Mouse (Mus musculus) small intestine, adult 2 months (tissue): ENCODE results near the gene Lsamp. TPM values are rescaled to one million over a fixed set of nuclear protein-coding genes. Genes with fewer than 3 reads are reported as not detected.

ENCODE experiments used
- H3K27ac ChIP-seq: fragments of 200-500 bp; 2 replicates; pipeline ENCODE4 v1.5.1; 2012; ENCODE audit warnings: low read depth, low read length, control low read depth, inconsistent platforms; ENCODE audit not compliant: insufficient read depth
- H3K27me3 ChIP-seq: fragments of 200-500 bp; 2 replicates; pipeline ENCODE4 v1.6.1; 2012; ENCODE audit warnings: mild to moderate bottlenecking, moderate library complexity, low read length, inconsistent platforms; ENCODE audit not compliant: control insufficient read depth, insufficient read depth
- H3K36me3 ChIP-seq: fragments of 200-500 bp; 2 replicates; pipeline ENCODE4 v1.6.1; 2012; ENCODE audit warnings: mild to moderate bottlenecking, low read length, control low read depth, inconsistent platforms; ENCODE audit not compliant: control insufficient read depth, insufficient read depth
- H3K4me1 ChIP-seq: fragments of 200-500 bp; 2 replicates; pipeline ENCODE4 v1.6.1; 2012; ENCODE audit warnings: low read length, inconsistent platforms, mixed read lengths; ENCODE audit not compliant: control insufficient read depth, insufficient read depth, insufficient read length
- H3K4me3 ChIP-seq: fragments of 200-500 bp; 2 replicates; pipeline ENCODE4 v1.5.1; 2012; ENCODE audit warnings: low read depth, mild to moderate bottlenecking, control low read depth, inconsistent platforms, low read length, moderate library complexity
- CTCF ChIP-seq: fragments of 200-500 bp; IDR thresholded peaks from 2 replicates; pipeline ENCODE4 v1.5.1; 2012; ENCODE audit warnings: low read depth, mild to moderate bottlenecking, control low read depth, inconsistent platforms, low read length, moderate library complexity, mixed read lengths; ENCODE audit not compliant: insufficient replicate concordance, insufficient read length; ENCODE audit errors: extremely low read depth
- POLR2A ChIP-seq: fragments of 200-500 bp; IDR thresholded peaks from 2 replicates; pipeline ENCODE4 v1.6.1; 2012; ENCODE audit warnings: low read depth, mild to moderate bottlenecking, control low read depth, inconsistent platforms, low read length, moderate library complexity
- WGBS: fragments of 180-500 bp; shearing (Covaris S2); methylation state at CpG from one replicate; pipeline ENCODE4 v1.1.7; 2018; 5-methylcytosine and 5-hydroxymethylcytosine counted together
- polyA plus RNA-seq: library from polyadenylated mRNA; depleted of rRNA; stranded (reverse); fragments of >200 nt; gene quantifications from 2 replicates; pipeline ENCODE4 v1.2.3, GENCODE M21; 2012

Gene Lsamp
- polyA plus RNA-seq, 1 experiment = 0.08 TPM

GRCm38 (mm10) chr16:42189431-42190081, 2205.4 kb downstream of the Lsamp start:
- Histone ChIP-seq H3K27ac (no peak overlapping the region), H3K4me3 (peak overlapping the region; percentile 55; the same call in 1 of the 2 replicates), H3K4me1 (no peaks in the 10 kb centered on the region), H3K27me3 (no peaks in the 10 kb centered on the region), H3K36me3 (no peaks in the 10 kb centered on the region)
- TF ChIP-seq CTCF = no peak
- no peak for TF ChIP-seq POLR2A
- 29% methylated on average over 14 of the region's 14 CpGs for WGBS

GRCm38 (mm10) chr16:42190114-42191045, 2206.2 kb downstream of the Lsamp start:
- 3% methylated on average over 44 of the region's 44 CpGs for WGBS
- no peaks in the 10 kb centered on the region for H3K27me3 ChIP-seq
- H3K4me1 ChIP-seq = no peaks in the 10 kb centered on the region
- peak overlapping the region; percentile 55 for H3K4me3 ChIP-seq
- TF ChIP-seq POLR2A (no peak), CTCF (peak; percentile 59)
- no peaks in the 10 kb centered on the region for H3K36me3 ChIP-seq
- H3K27ac ChIP-seq = no peak overlapping the region
